Mouse (Mus musculus) stomach, postnatal 0 days (tissue): ENCODE measurements around the gene Cacul1.
"Not testable (repeated sequence)": the region's sequence is repeated elsewhere in the genome, so short reads cannot be mapped to it uniquely, and the experiment has no call there.

Experiments used
- CTCF ChIP-seq: IDR thresholded peaks from 2 replicates; pipeline ENCODE4 v1.5.1; 2016; ENCODE audit warnings: antibody characterized with exemption, low read depth, mild to moderate bottlenecking, moderate library complexity
- EP300 ChIP-seq: optimal IDR thresholded peaks from 2 replicates; pipeline ENCODE3; 2016; ENCODE audit warnings: antibody characterized with exemption

GRCm38 (mm10) chr19:60602066-60602465 is 21.2 kb upstream of the Cacul1 start:
- TF ChIP-seq CTCF, EP300: not testable (repeated sequence)
